Mouse (Mus musculus): ENCODE measurements around the gene Hapln2.
A peak's percentile ranks its signal among the peaks of the same experiment; 100 is the strongest.

Hapln2 gene

DNA sequence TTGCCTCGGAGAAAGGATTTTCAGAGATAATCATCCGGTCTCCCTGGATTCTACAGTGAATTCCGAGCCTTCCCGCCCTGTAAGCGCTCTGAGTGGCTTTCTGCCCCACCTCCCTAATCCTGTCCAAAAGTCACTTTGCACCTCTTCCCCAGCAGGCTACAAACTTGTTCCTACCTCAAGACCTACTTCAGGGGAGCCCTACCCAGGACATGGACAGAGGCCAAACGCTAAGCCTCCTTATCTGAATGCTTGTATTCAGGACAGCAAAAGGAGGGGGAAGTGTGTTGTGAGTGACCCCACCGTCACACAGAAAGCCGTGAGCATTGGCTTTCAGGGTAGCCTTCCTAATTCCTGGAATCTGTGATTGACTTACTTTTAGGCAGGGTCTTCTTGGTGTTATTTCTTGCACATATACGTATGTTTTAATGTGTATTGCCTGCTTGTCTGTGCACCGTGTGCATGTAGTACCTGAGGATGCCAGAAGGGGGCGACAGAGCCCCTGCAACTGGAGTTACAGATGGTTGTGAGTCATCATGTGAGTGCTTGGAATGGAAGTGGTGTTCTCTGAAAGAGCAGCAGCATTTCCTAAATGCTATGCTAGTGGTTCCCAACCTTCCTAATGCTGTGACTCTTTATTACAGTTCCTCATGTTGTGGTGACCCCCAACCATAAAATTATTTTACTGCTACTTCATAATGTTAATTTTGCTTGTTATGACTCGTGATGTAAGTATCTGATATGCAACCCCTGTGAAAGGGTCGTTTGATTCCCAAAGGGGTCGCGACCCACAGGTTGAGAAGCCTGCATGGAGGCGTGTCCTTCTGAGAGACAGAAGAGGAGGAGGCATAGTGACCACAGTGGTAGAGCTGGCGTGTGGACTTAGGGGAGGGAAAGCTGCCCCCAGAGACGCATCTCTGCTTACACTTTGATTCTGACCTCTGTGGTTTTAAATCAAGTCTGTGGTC is 21.3 kb downstream of the Hapln2 start:
- DNase-seq (ENCODE audit: low spot score): no peak

DNA sequence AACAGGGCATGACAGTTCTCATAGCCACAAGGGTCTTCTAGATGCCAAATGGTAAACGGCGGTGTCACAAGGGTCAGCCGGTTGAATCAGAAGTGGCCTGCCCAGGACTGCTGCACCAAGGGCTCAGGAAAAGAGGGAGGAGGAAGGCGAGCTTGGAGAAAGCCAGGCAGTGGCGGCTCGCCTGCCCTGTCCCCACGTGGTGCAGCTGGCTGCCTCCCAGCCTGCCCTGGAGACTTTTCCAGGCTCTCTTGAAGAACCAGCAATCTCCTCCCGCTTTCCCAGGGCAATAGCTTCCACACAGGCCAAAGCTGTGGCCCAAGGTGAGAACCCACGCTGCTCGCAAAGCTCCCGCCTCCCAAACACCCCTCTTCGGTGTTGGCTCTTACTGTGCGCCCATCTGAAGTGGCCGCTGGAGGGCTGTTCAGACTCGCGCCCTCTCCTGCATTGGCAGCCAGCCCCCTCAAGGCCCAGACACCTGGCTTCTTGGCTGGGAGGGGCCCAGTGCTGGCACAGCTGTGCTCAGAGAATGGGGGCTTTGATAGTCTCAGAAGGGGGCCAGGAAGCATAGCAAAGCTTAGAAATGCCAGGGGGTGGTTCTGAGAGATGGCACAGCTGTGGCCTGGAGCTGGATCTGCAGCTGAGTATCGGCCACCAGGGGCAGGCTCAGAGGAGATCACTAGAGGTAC is 24.9 kb downstream of the Hapln2 start:
- DNase-seq (ENCODE audit: low spot score): no peak

GRCm38 (mm10) chr3:88000816-88001595 is 26.4 kb downstream of the Hapln2 start:
- no peak for DNase-seq (ENCODE audit: low spot score)

DNA sequence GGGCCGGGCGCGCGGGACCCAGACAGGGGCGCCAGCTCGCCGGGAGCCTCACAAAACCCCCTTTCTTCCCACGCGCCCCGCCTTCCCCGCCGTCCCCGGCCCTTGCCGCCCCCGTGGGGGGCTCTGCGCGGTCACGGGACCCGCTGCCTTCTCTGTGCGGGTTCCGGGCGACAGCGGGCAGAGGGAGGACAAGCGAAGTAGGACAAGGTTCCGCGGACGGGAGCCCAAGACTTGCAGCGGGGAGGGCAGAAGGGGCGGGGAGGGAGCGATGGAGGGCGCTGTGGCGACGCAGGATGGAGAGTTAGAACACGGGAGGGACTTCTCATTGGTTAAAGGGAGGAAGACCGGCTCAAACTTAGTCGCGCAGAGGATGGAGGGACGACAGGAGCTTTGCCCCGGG is 27.2 kb downstream of the Hapln2 start, which contains the start of gene Bcan:
TSS of gene Bcan (minus strand) at position 50 of the 400 bp plus-strand sequence.
- DNase-seq (ENCODE audit: low spot score): no peak

DNA sequence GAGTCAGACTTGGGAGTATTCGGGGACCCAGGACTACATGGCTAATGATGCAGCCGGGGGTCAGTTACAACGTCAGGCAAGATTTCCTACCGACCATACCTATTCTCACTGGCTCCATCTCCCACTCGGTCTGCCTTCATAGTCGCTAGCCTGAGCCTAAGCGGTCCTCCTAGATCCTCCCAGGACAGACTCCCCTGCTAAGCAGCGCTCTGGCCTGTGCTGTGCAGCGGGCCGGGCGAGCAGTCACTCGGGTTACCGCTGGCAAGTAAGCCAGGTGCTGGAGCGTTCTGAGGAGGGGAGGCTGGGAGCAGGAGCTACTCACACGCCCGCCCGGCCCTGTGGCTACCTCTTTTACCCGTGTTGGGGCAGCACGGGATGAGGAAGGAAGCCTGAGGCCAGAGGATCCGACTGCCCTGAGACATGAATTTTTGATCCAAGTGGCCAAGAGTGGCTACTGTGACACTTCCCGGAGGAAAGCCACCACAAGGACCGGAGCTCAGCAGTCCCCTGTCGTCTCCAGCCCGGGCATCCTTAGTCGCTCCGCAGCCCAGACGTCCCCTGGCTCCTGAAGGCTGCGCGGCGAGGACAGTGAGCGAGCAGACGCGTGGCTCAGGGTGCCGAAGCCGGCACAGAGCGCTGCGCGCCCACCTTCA is 28.0 kb downstream of the Hapln2 start:
- DNase-seq (ENCODE audit: low spot score): no peak

GRCm38 (mm10) chr3:87998747-87999146 is 28.6 kb downstream of the Hapln2 start:
- no peak for DNase-seq (ENCODE audit: low spot score)

DNA sequence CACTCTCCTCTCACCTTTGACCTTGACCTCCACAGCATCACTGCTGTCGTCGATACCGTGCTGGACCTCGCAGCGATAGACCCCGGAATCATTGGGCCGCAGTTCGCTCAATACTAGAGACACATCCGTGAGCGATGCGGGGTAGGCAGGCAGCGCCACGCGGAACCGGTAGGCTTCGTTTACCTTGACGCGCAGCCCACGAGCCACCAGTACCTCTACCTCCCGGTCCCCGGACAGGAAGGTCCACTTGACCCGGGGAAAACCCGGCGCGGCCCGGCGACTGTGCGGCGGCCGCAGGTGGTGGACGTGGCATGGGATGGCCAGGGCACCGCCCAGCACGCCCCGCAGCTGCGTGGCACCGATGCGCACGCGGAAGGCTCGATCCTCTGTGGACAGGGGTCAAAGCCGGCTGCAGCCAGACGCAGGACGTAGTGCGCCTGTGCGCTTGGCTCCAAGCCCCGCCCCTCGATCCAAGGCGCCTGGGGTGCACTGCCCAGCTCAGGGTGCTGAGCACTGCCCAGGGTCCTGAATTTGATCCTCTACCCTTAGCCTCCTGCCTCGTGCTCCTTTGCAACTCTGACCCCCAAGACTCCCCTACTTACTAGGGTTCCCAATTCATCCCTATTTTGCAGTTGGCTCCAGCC is 30.3 kb downstream of the Hapln2 start:
- DNase-seq (ENCODE audit: low spot score): no peak

GRCm38 (mm10) chr3:87996401-87996800 is 31.0 kb downstream of the Hapln2 start:
- no peak for DNase-seq (ENCODE audit: low spot score)

DNA sequence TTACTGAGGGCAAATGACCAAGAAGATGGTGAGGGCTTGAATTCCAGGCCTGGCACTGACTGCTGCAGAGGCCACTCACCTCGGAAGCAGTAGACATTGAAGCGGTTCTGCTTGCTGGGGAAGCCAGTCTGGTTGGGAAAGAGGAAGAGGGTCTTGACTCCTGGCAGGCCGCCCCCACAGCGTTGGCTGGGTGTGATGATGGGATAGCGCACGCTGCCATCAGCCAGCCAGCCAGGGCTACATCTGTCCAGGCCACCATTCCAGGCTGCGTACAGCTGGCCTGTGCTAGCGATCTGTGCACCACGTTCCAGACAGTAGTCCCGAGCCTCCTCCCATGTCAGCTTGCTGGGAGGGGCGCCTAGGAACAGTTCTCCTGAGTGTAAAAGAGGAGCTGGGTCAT is 32.1 kb downstream of the Hapln2 start:
- no peak for DNase-seq (ENCODE audit: low spot score)

GRCm38 (mm10) chr3:87993436-87993835 is 33.9 kb downstream of the Hapln2 start:
- no peak for DNase-seq (ENCODE audit: low spot score)

DNA sequence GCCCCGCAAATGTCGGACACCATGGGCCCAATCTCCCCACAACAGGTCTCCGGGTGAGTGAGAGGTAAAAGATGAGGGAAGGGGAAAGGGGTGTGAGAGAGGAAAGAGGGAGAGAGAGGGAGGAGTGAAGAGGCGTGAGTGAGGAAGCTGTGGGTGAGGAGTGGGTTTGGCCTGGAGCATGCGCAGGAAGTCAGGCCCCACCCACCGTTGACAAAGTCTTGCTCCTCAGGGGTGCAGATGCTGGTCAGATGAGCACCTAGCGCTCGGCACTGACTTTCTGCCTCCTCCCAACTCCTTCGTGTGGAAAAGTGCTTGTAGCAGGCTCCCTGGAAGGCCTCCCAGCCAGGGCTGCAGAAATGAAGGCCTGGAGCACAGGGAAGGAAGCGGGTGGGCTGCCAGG is 37.4 kb downstream of the Hapln2 start:
- no peak for DNase-seq (ENCODE audit: low spot score)

DNA sequence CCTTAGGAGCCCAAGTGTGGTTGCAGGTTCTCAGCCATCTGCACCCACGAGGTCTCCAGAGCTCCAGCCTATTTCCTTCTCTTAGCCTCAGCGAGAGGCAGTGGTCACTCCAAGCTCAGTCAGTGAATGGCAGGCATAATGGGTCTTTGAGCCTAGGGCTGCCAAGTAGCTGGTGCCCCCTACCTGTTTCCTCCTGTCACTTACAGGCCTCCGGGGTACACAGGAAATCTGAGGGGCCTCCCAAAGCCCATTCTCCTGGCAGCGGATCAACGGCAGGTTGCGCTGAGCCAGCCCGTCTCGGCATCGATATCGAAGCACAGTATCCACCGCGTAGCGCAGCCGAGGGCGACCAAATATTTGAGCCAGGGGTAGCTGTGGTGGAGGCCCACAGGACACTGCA is 39.3 kb downstream of the Hapln2 start:
- no peak for DNase-seq (ENCODE audit: low spot score)

GRCm38 (mm10) chr3:87987633-87988032 is 39.8 kb downstream of the Hapln2 start:
- DNase-seq (ENCODE audit: low spot score): no peak

GRCm38 (mm10) chr3:87986868-87987267 is 40.5 kb downstream of the Hapln2 start:
- DNase-seq (ENCODE audit: low spot score): peak; percentile 85

GRCm38 (mm10) chr3:87985505-87986320 is 41.7 kb downstream of the Hapln2 start:
- DNase-seq (ENCODE audit: low spot score): no peak

GRCm38 (mm10) chr3:87984094-87984493 is 43.3 kb downstream of the Hapln2 start:
- DNase-seq (ENCODE audit: low spot score): no peak

DNA sequence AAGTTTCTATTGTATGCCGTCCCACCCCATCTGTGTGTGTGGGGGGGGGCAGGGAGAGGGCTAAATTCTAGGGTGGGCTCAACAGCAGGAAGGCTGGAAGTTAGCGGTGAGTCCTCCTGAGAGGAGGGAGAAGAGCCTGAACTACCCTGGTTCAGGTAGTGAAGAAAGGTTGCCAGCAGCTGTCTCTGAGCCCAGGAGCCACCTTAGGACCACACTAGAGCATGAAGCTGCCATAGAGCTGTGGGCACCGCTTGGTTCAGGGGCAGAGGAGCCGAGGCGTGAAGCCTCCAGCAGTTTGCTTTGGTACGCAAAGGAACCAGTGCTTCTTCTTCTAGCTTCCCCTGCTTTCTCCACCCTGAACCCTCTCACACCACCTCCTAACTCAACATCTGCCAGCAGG is 43.8 kb downstream of the Hapln2 start:
- no peak for DNase-seq (ENCODE audit: low spot score)

DNA sequence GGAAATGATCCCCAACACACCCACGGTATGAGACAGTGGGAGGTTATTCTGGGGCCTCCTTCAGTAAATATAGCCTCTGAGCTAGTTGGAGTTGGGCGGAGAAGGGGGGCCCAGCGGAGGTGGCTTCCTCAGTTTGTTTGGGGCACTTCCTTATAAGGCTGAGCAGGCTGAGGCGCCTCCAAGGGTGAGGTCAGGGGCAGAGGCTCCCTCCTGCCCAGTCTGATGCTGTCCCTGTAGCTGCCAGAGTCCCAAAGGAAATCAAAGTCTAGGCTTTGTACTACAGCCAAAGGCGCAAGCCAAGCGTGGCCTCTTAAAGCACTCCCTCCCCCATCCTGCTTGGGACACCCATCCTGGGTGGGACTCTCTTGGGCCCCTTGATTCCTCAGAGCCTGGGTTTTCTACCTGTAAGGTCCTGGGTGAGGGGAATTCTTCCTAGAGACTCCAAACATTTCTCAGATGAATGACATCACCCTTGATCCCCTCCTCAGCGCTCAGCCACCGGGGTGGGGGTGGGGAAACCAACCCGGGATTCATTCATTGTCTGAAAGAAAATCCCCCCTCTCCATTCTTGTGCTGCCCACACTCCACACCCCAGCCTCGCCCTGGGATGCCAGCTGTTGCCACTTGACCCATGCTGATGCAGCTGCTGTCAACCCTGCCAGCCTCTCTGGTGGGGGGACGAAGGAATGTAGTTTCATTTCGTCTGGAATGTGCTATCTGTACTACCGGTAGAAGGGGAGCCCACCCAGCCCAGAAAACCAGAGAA is 44.4 kb downstream of the Hapln2 start:
- no peak for DNase-seq (ENCODE audit: low spot score)

All from layer of hippocampus, adult 9-10 months (tissue).